Mouse (Mus musculus): ENCODE data around the gene Tmbim6.
A peak's percentile ranks its signal among the peaks of the same experiment; 100 is the strongest.

DNA sequence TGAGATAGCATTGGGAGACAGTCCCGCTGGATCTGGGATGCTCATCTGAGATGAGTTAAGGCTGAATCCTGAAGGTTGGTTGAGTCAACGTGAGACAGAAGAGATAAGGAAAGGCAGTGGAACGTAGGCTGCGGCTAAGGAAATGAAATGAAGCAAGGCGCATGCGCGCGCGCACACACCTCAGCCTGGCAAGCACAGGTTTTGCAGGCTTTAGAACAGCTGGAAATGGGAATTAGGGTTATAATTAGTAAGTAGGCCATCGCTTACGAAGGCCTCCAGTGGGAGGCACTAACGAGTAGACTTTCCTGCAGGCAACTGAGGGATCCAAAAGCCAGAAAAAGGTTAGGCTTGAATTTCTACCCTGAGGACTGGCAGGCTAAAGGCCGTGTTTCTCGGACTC lies 19.1 kb downstream of the Tmbim6 start:
- TF ChIP-seq CTCF (IDR thresholded peaks at IDR 0.05; ENCODE audit: extremely low read depth, insufficient read length, insufficient replicate concordance, low read depth, low read length) (peak; percentile 19; the same call in 1 of the 2 replicates), POLR2A (IDR thresholded peaks at IDR 0.05; ENCODE audit: low read depth, low read length) (no peak)

Data from small intestine, adult 2 months (tissue).